9 mouse cellular contexts compared by ENCODE assay signal in genomic region chr1:78371569-78372236, GRCm38 (mm10).
DNase-seq lines count a peak whose midpoint lies in the region; ATAC-seq and TF ChIP-seq lines count a peak whose summit lies in the region.
"Had no signal": no experiment of that assay in that cellular context is flagged by ENCODE, and none has a peak within 500 bp of the region (broad histone marks: within the 10 kb centered on the region; RNA-seq: fewer than 3 reads in every experiment).

No protein-coding gene starts in this region.

- ATAC-seq in heart, embryonic 13.5 days (ENCODE audit: extremely low read depth, insufficient number of reproducible peaks, low FRiP score, low TSS enrichment): no peak; the same call in 1 of the 2 replicates

- no peak overlapping the region for H3K9ac ChIP-seq in heart, embryonic 13.5 days
- H3K9ac ChIP-seq: liver, embryonic 15.5 days had no signal

- H3K27ac ChIP-seq in layer of hippocampus, adult 2 months: no peak overlapping the region
- peak overlapping the region; percentile 88 for H3K27ac ChIP-seq in cerebellum, adult 2 months (ENCODE audit: insufficient read depth, low read length)
- H3K27ac ChIP-seq in heart, embryonic 13.5 days (replicated peaks): peak overlapping the region; percentile 88
- H3K27ac ChIP-seq: liver, embryonic 15.5 days had no signal

- H3K9me3 ChIP-seq in heart, embryonic 13.5 days: no peaks in the 10 kb centered on the region
- H3K9me3 ChIP-seq: liver, embryonic 15.5 days had no signal

- no peaks in the 10 kb centered on the region for H3K27me3 ChIP-seq in cerebellum, adult 2 months (ENCODE audit: control insufficient read depth, insufficient read depth, low read length)
- H3K27me3 ChIP-seq in heart, embryonic 13.5 days (replicated peaks): no peaks in the 10 kb centered on the region
- H3K27me3 ChIP-seq: liver, embryonic 15.5 days had no signal

- no peak for TF ChIP-seq CTCF in layer of hippocampus, adult 2 months (conservative IDR thresholded peaks at IDR 0.05)
- TF ChIP-seq CTCF in cerebellum, adult 2 months (IDR thresholded peaks at IDR 0.05; ENCODE audit: borderline replicate concordance, insufficient read depth, low read depth, low read length): no peak

- H3K4me1 ChIP-seq in cerebellum, adult 2 months (ENCODE audit: control insufficient read depth, insufficient read depth, low read length): peaks cover 51% of the 10 kb centered on the region
- H3K4me1 ChIP-seq in heart, embryonic 13.5 days: peaks cover 38% of the 10 kb centered on the region
- H3K4me1 ChIP-seq: liver, embryonic 15.5 days had no signal

- H3K4me3 ChIP-seq in layer of hippocampus, adult 2 months: no peak overlapping the region
- H3K4me3 ChIP-seq in cerebellum, adult 2 months (replicated peaks; ENCODE audit: insufficient read depth, low read depth, low read length): no peak overlapping the region
- no peak overlapping the region for H3K4me3 ChIP-seq in heart, embryonic 13.5 days
- H3K4me3 ChIP-seq: liver, embryonic 15.5 days had no signal

- TF ChIP-seq POLR2A in cerebellum, adult 2 months (IDR thresholded peaks at IDR 0.05; ENCODE audit: borderline replicate concordance, insufficient read depth, low read length): peak; percentile 57; the same call in 1 of the 2 replicates

- DNase-seq in layer of hippocampus, adult 11-12 months (ENCODE audit: low spot score): peak; percentile 11
- no peak for DNase-seq in layer of hippocampus, adult 2 months (ENCODE audit: low spot score in 2 of 2)
- DNase-seq in cerebellum, adult 2 months: peak; percentile 91 to 95
- DNase-seq in right cerebral cortex, adult 18-20 months: peak; percentile 48
- no peak for DNase-seq in urinary bladder, postnatal 10 days (ENCODE audit: low spot score)
- DNase-seq in embryo, embryonic 9.5 days (ENCODE audit: extremely low spot score): no peak
- DNase-seq in adrenal gland, postnatal 4 days (ENCODE audit: low spot score in 2 of 2): no peak

- no peaks in the 10 kb centered on the region for H3K36me3 ChIP-seq in heart, embryonic 13.5 days
- H3K36me3 ChIP-seq: liver, embryonic 15.5 days had no signal

- WGBS in cerebellum, adult 2 months: 10% methylated on average over 2 of the region's 2 CpGs
- WGBS in heart, embryonic 13.5 days: 58% methylated on average over 2 of the region's 2 CpGs

- H3K4me2 ChIP-seq in heart, embryonic 13.5 days: no peak overlapping the region
- H3K4me2 ChIP-seq: liver, embryonic 15.5 days had no signal

Comparison
In these comparisons a context has a peak if more than half of its experiments do, and no peak if none do; other contexts are left out.
1. DNase-seq: peak in layer of hippocampus, adult 11-12 months (single experiment), cerebellum, adult 2 months (2 of 2) and right cerebral cortex, adult 18-20 months (single experiment); none in layer of hippocampus, adult 2 months (0 of 2), urinary bladder, postnatal 10 days (single experiment), embryo, embryonic 9.5 days (single experiment) and adrenal gland, postnatal 4 days (0 of 2).